Mouse (Mus musculus) neural tube, embryonic 15.5 days (tissue): Measurements from ENCODE around the gene Abca14. TPM values are rescaled to one million over a fixed set of nuclear protein-coding genes. Genes with fewer than 3 reads are reported as not detected.
A peak's percentile ranks its signal among the peaks of the same experiment; 100 is the strongest.

ENCODE experiments used
- ATAC-seq: fragments of 200-750 bp; cut with Nextera tagmentation; 2 replicates; pipeline ENCODE4 v1.8.0; 2017; ENCODE audit warnings: mild to moderate bottlenecking, moderate TSS enrichment, moderate library complexity; ENCODE audit not compliant: low FRiP score
- H3K27ac ChIP-seq: fragments of 300-500 bp; sonication (generic); replicated peaks from 2 replicates; pipeline ENCODE4 v1.5.1; 2015; ENCODE audit warnings: mild to moderate bottlenecking, inconsistent platforms
- H3K27me3 ChIP-seq: fragments of 300-500 bp; sonication (generic); replicated peaks from 2 replicates; pipeline ENCODE4 v1.6.1; 2015; ENCODE audit warnings: inconsistent platforms
- H3K36me3 ChIP-seq: fragments of 300-500 bp; sonication (generic); 2 replicates; pipeline ENCODE4 v1.6.1; 2015; ENCODE audit warnings: inconsistent platforms
- H3K4me1 ChIP-seq: fragments of 300-500 bp; sonication (generic); 2 replicates; pipeline ENCODE4 v1.6.1; 2015; ENCODE audit warnings: inconsistent platforms
- H3K4me2 ChIP-seq: fragments of 300-500 bp; sonication (generic); 2 replicates; pipeline ENCODE4 v1.6.1; 2015; ENCODE audit warnings: inconsistent platforms, mild to moderate bottlenecking, moderate library complexity
- H3K4me3 ChIP-seq: fragments of 300-500 bp; sonication (generic); replicated peaks from 2 replicates; pipeline ENCODE4 v1.5.1; 2015; ENCODE audit warnings: mild to moderate bottlenecking, inconsistent platforms
- H3K9ac ChIP-seq: fragments of 300-500 bp; sonication (generic); replicated peaks from 2 replicates; pipeline ENCODE4 v1.6.1; 2015; ENCODE audit warnings: mild to moderate bottlenecking, inconsistent platforms
- H3K9me3 ChIP-seq: fragments of 300-500 bp; sonication (generic); replicated peaks from 2 replicates; pipeline ENCODE4 v1.6.1; 2016; ENCODE audit warnings: inconsistent platforms
- WGBS: fragments of 180-500 bp; shearing (Covaris S2); methylation state at CpG from one replicate; pipeline ENCODE4 v1.1.7; 2015; ENCODE audit warnings: mixed read lengths; 5-methylcytosine and 5-hydroxymethylcytosine counted together
- polyA plus RNA-seq: library from polyadenylated mRNA; unstranded; fragments of >200 nt; fragmentation: Nextera tagmentation; extraction: Ambion mirVana; gene quantifications from 2 replicates; pipeline ENCODE4 v1.2.1, GENCODE M21; 2015

The Abca14 gene
- not detected in 2 replicates for polyA plus RNA-seq

- Histone ChIP-seq H3K9ac (no peak within 1 kb of the TSS), H3K27ac (no peak within 1 kb of the TSS), H3K4me3 (no peak within 1 kb of the TSS), H3K9me3 (no peaks in the 10 kb centered on the region), H3K27me3 (peaks cover 39% of the 10 kb centered on the region), H3K36me3 (no peaks in the 10 kb centered on the region), H3K4me1 (peaks cover 19% of the 10 kb centered on the region), H3K4me2 (peak within 1 kb of the TSS; percentile 44)
- ATAC-seq: peak; percentile 81
- 10% methylated on average over 26 of the region's 26 CpGs for WGBS
These were observed at the start of gene Abca14 for GRCm38 (mm10) chr7:120203789-120204188. Gene Abca14 (plus strand): TSS chr7:120203961.

- no peak overlapping the region for H3K9ac ChIP-seq
- no peak overlapping the region for H3K4me2 ChIP-seq
- H3K4me1 ChIP-seq: peaks cover 9% of the 10 kb centered on the region; the same call in 1 of the 2 replicates
- no peak overlapping the region for H3K4me3 ChIP-seq
- no peak for ATAC-seq
- no peaks in the 10 kb centered on the region for H3K36me3 ChIP-seq
- H3K27me3 ChIP-seq: no peaks in the 10 kb centered on the region
- H3K27ac ChIP-seq: no peak overlapping the region
- H3K9me3 ChIP-seq: no peaks in the 10 kb centered on the region
- WGBS: 8% methylated on average over 2 of the region's 2 CpGs
These were observed 46.8 kb upstream of the Abca14 start for GRCm38 (mm10) chr7:120156841-120157409.

- no peak; the same call in 1 of the 2 replicates for ATAC-seq
- Histone ChIP-seq H3K36me3 (no peaks in the 10 kb centered on the region), H3K9ac (no peak overlapping the region), H3K4me3 (no peak overlapping the region), H3K4me1 (peaks cover 9% of the 10 kb centered on the region; the same call in 1 of the 2 replicates), H3K9me3 (no peaks in the 10 kb centered on the region), H3K27me3 (no peaks in the 10 kb centered on the region), H3K27ac (no peak overlapping the region), H3K4me2 (no peak overlapping the region)
- 17% methylated on average over 5 of the region's 5 CpGs for WGBS
These were observed 46.1 kb upstream of the Abca14 start for GRCm38 (mm10) chr7:120157575-120158061.

- Histone ChIP-seq H3K9me3 (no peaks in the 10 kb centered on the region), H3K27me3 (no peaks in the 10 kb centered on the region), H3K4me3 (no peak overlapping the region), H3K36me3 (no peaks in the 10 kb centered on the region), H3K9ac (no peak overlapping the region), H3K4me1 (peaks cover 9% of the 10 kb centered on the region; the same call in 1 of the 2 replicates), H3K4me2 (no peak overlapping the region), H3K27ac (no peak overlapping the region)
- WGBS: 22% methylated on average over 4 of the region's 4 CpGs
- ATAC-seq: no peak
These were observed 45.6 kb upstream of the Abca14 start for GRCm38 (mm10) chr7:120158121-120158613.

GRCm38 (mm10) chr7:120163581-120164251, 40.0 kb upstream of the Abca14 start:
- WGBS: 91% methylated on average over 11 of the region's 11 CpGs
- H3K4me2 ChIP-seq: no peak overlapping the region
- H3K9me3 ChIP-seq: no peaks in the 10 kb centered on the region
- no peak for ATAC-seq
- H3K27ac ChIP-seq: no peak overlapping the region
- no peak overlapping the region for H3K9ac ChIP-seq
- no peaks in the 10 kb centered on the region for H3K27me3 ChIP-seq
- no peak overlapping the region for H3K4me3 ChIP-seq
- no peaks in the 10 kb centered on the region for H3K4me1 ChIP-seq
- no peaks in the 10 kb centered on the region for H3K36me3 ChIP-seq

GRCm38 (mm10) chr7:120172188-120172700, 31.5 kb upstream of the Abca14 start:
- no peaks in the 10 kb centered on the region for H3K9me3 ChIP-seq
- no peak for ATAC-seq
- no peaks in the 10 kb centered on the region for H3K4me1 ChIP-seq
- H3K36me3 ChIP-seq: no peaks in the 10 kb centered on the region
- H3K4me2 ChIP-seq: no peak overlapping the region
- H3K27ac ChIP-seq: no peak overlapping the region
- H3K4me3 ChIP-seq: no peak overlapping the region
- 92% methylated on average over 1 of the region's 1 CpGs for WGBS
- no peaks in the 10 kb centered on the region for H3K27me3 ChIP-seq
- H3K9ac ChIP-seq: no peak overlapping the region

GRCm38 (mm10) chr7:120173603-120174244, 30.0 kb upstream of the Abca14 start, which contains the start of gene Anks4b:
Gene Anks4b (plus strand): TSS chr7:120173858.
- no peak for ATAC-seq
- Histone ChIP-seq H3K4me3 (no peak within 1 kb of the TSS), H3K4me2 (no peak within 1 kb of the TSS), H3K9me3 (no peaks in the 10 kb centered on the region), H3K9ac (no peak within 1 kb of the TSS), H3K27ac (no peak within 1 kb of the TSS), H3K27me3 (no peaks in the 10 kb centered on the region), H3K36me3 (no peaks in the 10 kb centered on the region), H3K4me1 (no peaks in the 10 kb centered on the region)
- 89% methylated on average over 10 of the region's 10 CpGs for WGBS

- Histone ChIP-seq H3K9me3 (no peaks in the 10 kb centered on the region), H3K27me3 (no peaks in the 10 kb centered on the region), H3K27ac (no peak overlapping the region), H3K4me2 (no peak overlapping the region), H3K36me3 (no peaks in the 10 kb centered on the region), H3K4me3 (no peak overlapping the region), H3K9ac (no peak overlapping the region), H3K4me1 (no peaks in the 10 kb centered on the region)
- no peak for ATAC-seq
- 88% methylated on average over 11 of the region's 11 CpGs for WGBS
These were observed 28.8 kb upstream of the Abca14 start for GRCm38 (mm10) chr7:120174723-120175504.

GRCm38 (mm10) chr7:120177611-120178010, 26.1 kb upstream of the Abca14 start:
- ATAC-seq: peak; percentile 50; the same call in 1 of the 2 replicates
- H3K4me3 ChIP-seq: no peak overlapping the region
- H3K4me1 ChIP-seq: no peaks in the 10 kb centered on the region
- WGBS: 71% methylated on average over 3 of the region's 3 CpGs
- H3K4me2 ChIP-seq: no peak overlapping the region
- H3K36me3 ChIP-seq: no peaks in the 10 kb centered on the region
- H3K9me3 ChIP-seq: no peaks in the 10 kb centered on the region
- H3K9ac ChIP-seq: no peak overlapping the region
- H3K27me3 ChIP-seq: no peaks in the 10 kb centered on the region
- H3K27ac ChIP-seq: no peak overlapping the region

- no peak overlapping the region for H3K27ac ChIP-seq
These were observed 24.8 kb upstream of the Abca14 start for GRCm38 (mm10) chr7:120178935-120179334.

GRCm38 (mm10) chr7:120180547-120180946, 23.2 kb upstream of the Abca14 start:
- H3K27me3 ChIP-seq: no peaks in the 10 kb centered on the region
- ATAC-seq: no peak

More at GRCm38 (mm10) chr7:120178935-120179334, 24.8 kb upstream of the Abca14 start:
- no peak for ATAC-seq
- Histone ChIP-seq H3K36me3 (no peaks in the 10 kb centered on the region), H3K4me1 (no peaks in the 10 kb centered on the region), H3K4me2 (no peak overlapping the region), H3K9ac (no peak overlapping the region), H3K4me3 (no peak overlapping the region), H3K27me3 (no peaks in the 10 kb centered on the region), H3K9me3 (no peaks in the 10 kb centered on the region)
- 30% methylated on average over 2 of the region's 2 CpGs for WGBS

More at GRCm38 (mm10) chr7:120180547-120180946, 23.2 kb upstream of the Abca14 start:
- no peak overlapping the region for H3K27ac ChIP-seq
- H3K4me1 ChIP-seq: no peaks in the 10 kb centered on the region
- no peak overlapping the region for H3K4me2 ChIP-seq
- WGBS: 91% methylated on average over 5 of the region's 5 CpGs
- H3K36me3 ChIP-seq: no peaks in the 10 kb centered on the region
- H3K4me3 ChIP-seq: no peak overlapping the region
- H3K9ac ChIP-seq: no peak overlapping the region
- no peaks in the 10 kb centered on the region for H3K9me3 ChIP-seq
